Mouse (Mus musculus) kidney, postnatal 4 days (tissue): Measurements from ENCODE around the gene Cfap221.
A peak's percentile ranks its signal among the peaks of the same experiment; 100 is the strongest.

Source experiments
- DNase-seq, 2 experiments: peaks; one replicate each; pipeline ENCODE4 v3.0.0; 2021; ENCODE audit warnings: mixed read lengths in 2 of 2

Gene Cfap221

DNA sequence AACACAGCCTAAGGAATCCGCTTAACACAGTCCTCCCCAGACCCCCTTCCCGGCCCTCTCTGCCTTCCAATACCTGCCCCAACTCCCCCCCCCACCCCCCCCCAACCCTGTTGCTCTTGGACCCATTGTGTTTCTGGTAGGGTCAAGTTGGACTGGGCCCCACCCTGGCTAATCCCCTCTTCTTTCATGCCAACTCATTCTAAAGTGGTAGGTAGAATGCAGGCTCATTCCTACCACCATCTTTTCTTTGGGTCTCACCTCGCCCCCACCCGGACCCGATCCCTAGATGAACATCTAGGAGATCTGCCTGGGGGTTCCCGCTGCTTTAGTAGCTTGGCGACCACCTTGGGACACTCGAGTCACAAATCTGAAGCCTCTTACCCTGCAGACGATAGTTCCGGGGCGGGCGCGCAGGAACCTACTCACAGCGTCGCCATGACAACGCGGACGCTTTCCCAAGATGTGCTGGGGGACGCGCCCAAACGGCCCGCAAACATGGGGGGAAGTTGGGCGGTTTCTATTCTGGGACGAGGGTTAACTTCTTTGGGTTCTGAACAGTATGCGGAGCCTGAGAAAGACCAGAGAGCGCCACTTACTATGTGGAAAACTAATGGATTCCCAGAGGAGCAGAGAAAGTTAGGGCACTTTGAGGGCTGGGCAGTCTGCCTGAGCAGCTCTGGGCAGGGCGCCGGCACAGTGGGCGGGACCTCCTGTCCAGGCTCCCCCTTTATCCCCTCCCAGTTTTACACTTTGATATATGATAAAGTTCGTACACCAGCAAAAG, at the start of gene Cfap221:
Cfap221 (minus strand) TSS at position 437 of the 784 bp plus-strand sequence.
- DNase-seq, result peak; percentile 84 to 91

DNA sequence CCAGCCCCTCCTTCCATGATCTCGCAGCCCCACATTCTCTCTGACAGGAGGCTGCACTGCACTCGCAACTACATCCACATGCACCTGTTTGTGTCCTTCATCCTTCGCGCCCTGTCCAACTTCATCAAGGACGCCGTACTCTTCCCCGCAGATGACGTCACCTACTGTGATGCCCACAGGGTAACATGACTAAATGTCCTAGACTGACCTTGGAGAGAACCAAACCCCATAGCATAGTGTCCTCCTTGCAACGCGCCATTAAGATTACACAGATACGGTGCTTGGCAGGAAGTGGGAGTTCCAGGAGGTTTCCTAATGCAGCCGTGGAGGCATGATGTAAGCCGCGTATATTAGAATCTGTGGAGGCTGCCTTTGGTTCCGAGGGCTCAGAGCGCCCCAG, 47.5 kb upstream of the Cfap221 start:
- no peak for DNase-seq

DNA sequence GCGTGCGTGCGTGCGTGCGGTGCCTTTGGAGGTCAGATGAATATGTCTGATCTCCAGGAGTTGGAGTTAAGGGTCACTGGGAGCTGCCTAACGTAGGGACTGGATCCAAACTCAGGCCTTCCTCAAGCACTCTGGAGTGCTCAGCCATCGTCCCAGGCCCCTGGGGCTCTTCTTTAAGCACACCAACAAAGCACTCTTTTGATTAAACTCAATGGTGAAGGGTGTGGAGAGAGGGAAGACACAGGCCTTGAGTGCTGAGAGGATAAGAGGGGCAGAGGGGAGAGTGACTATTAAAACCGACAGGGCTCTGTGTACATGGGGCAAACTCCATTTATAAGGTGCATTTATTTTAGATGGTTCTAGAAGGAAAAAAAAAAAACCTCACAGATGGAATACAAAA, 45.4 kb upstream of the Cfap221 start:
- DNase-seq, result no peak

- DNase-seq, result no peak
These were observed 41.6 kb upstream of the Cfap221 start for GRCm38 (mm10) chr1:120038594-120038993.

- DNase-seq, result peak; percentile 37 to 59
These were observed 40.1 kb upstream of the Cfap221 start for GRCm38 (mm10) chr1:120037021-120037683.

DNA sequence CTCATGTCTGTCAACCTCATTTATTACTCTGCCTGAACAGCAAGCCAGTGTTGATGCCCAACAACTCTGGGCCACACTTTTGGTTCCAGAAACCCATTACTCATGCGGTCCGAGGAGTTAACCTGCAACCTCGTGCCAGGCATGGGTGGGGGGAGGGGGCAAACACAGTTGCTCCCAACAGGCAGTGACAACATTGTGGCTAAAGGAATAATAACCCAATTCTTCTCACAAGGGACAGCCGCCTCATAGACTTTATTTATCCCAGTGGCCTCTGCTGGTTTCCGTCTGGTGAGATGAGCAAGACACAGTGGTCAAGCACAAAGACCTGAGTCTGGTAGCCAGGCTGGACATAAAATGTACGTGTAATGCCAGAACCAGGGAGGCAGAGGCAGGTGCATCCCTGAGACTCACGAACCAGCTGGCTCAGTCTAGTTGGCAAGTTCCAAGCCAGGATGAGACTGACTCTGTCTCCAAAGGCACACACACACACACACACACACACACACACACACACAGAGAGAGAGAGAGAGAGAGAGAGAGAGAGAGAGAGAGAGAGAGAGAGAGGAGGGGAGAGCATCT, 38.5 kb upstream of the Cfap221 start:
- no peak for DNase-seq

GRCm38 (mm10) chr1:120034793-120035192, 37.8 kb upstream of the Cfap221 start:
- DNase-seq, result no peak

- DNase-seq, result no peak
These were observed 36.4 kb upstream of the Cfap221 start for GRCm38 (mm10) chr1:120033469-120033854.

DNA sequence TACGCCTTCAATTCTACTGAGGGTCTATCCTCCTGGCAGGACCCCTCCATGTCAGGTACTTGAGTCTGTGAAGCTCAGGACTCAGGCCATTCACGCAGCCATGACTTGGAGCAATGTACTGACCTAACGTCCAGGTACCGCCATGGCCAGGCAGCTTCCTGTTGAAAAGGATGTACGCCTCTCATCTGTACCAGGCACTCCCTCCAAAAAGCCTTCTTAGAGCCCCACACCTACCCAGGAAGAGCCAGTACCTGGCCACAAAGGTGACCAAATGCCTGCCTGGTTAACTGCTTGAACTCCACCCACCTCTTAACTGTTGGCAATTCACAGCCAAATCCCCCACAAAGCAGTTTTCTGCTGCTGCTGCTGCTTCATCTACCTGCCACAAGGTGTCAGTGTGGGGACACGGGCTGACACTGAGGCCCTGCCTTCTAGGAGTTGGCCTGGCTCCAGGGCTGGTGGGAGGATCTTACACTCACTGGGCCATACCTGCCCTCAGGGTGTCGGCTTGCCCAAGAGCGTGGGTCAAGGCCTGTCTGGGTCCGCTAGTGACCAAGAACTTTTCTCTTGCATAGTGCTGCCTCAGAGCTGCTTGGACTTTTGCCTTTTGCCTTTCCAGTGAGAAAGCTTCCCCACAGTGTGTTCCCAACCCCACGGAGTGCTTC, 35.9 kb upstream of the Cfap221 start:
- DNase-seq, result peak; percentile 91 to 95

DNA sequence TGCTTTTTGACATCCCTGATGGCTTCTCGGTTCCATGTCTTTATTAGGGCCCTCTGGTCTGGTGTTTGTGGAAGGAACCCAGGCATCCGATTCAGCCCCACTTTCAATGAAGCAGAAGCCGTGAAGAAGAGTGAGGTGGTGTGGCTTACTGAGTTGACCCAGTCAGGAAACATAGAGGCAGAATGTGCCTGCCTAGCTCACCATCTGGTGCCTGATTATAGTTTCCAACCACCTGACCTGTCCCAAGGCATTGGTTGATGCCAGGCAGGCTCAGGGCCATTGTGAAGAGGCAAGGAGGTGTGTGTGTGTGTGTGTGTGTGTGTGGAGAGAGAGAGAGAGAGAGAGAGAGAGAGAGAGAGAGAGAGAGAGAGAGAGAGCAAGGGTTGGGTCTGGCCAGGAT, 33.4 kb upstream of the Cfap221 start:
- no peak for DNase-seq

DNA sequence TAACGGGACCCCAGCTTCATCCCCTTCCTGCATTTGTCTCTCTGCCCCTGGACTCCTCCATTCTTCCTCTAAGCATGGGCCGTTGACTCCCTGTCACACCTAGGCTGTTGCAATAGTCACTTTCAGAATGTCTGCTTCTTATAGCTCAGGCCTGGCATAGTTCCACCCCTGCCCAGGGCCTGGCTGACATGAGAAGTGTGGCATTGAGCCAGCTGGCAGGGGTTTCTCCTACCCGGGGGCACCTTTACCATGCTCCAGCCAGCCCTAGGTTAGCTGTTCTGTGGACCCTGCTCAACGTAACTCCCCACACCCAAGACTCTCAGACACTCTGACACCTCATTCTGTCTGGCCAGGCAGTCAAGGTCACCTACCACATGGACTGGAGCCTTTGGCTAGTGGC, 30.7 kb upstream of the Cfap221 start:
- DNase-seq, result peak; percentile 55 to 71

- DNase-seq, result no peak
These were observed 28.0 kb upstream of the Cfap221 start for GRCm38 (mm10) chr1:120025050-120025439.

GRCm38 (mm10) chr1:120024331-120025049, 27.5 kb upstream of the Cfap221 start:
- peak; percentile 64 to 69 for DNase-seq

GRCm38 (mm10) chr1:120021951-120022350, 24.9 kb upstream of the Cfap221 start:
- DNase-seq, result no peak

GRCm38 (mm10) chr1:120020322-120020897, 23.4 kb upstream of the Cfap221 start:
- DNase-seq, result no peak

DNA sequence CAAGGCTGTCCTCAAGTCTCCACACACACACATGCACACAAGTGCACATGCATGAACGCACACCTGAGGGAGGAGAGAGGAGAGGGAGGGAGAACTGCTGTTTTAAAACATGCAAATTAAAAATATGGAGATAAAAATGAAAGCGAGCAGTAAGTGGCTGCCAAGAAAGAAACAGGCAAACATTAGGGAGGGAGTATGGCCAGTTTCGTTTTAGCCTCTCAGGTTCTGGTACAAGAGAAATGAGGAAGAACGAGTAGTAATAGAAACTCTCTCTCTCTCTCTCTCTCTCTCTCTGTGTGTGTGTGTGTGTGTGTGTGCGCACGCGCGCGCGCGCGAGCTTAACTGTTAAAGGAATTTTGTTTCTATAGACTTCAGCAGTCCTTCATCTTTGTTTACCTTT, 22.4 kb upstream of the Cfap221 start:
- DNase-seq, result no peak

GRCm38 (mm10) chr1:120018900-120019299, 21.9 kb upstream of the Cfap221 start:
- no peak for DNase-seq

- peak in 1 of 2 experiments; percentile 47 for DNase-seq
These were observed 19.2 kb upstream of the Cfap221 start for GRCm38 (mm10) chr1:120016240-120016639.

DNA sequence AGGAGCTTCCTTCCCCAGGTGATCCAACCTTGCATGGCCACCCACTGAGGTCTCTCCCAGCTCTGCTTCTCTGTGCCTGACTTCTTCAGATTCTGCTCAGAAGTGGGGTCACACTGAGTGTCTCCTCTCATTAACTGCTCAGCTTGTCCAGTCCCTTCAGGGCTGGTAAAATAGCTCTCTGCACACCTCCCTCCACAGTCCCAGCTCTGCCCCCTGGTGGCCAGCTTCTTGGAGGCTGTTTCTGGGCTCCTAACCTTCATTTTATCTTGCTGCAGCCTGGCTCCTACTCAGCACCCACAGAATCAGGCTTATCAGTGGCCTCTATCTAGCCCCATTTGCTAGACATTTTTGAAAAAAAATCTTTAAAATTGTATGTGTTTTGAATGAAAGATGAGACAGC, 16.1 kb upstream of the Cfap221 start:
- peak; percentile 89 for DNase-seq

DNA sequence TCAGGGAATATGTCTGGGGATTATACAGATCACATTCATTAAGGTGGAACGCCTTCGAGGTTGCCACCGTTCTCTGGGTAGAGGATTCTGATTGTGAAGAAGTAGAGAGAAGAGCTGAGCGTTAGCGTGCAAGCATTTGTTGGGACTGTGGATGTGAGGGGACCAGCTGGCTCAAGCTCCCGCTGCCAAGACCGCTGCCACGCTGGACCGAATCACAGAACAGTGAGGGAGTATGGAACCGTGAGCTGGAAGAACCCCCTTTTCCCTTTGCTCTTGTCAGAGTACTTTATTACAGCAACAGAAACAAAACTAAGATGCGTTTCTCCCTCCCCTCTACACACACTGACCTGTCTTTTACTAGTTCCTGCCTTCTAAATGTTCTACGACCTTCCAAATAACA, 15.6 kb upstream of the Cfap221 start:
- no peak for DNase-seq

- no peak for DNase-seq
These were observed 11.0 kb upstream of the Cfap221 start for GRCm38 (mm10) chr1:120007851-120008588.
